Mouse (Mus musculus) granulocyte monocyte progenitor cell, adult 5-6 weeks (primary cell): ENCODE data around the gene Ppp4r4. TPM values are rescaled to one million over a fixed set of nuclear protein-coding genes. Genes with fewer than 3 reads are reported as not detected.
"Not testable (repeated sequence)": the region's sequence is repeated elsewhere in the genome, so short reads cannot be mapped to it uniquely, and the experiment has no call there.

ENCODE experiments used
- ATAC-seq: replicated peaks from 2 replicates; pipeline ENCODE4 v1.8.0; 2016; ENCODE audit warnings: mild to moderate bottlenecking, moderate TSS enrichment, inconsistent platforms; ENCODE audit not compliant: poor library complexity, severe bottlenecking
- total RNA-seq, 2 experiments: library from RNA; stranded (forward) in 1 of 2; stranded (reverse) in 1 of 2; fragments of 200-712, 200-1000 nt in 1 of 2; fragments of >200 nt in 1 of 2; fragmentation: Nextera tagmentation in 1 of 2; gene quantifications; 2 replicates each; pipeline ENCODE4 v1.2.3; 2014 to 2017

The Ppp4r4 gene
- total RNA-seq (2014; fragmentation: Nextera tagmentation), result 0.43 TPM in 1 of 2 replicates, not detected in the other
- 0.30 TPM in 1 of 2 replicates, not detected in the other for total RNA-seq (2017)

GRCm38 (mm10) chr12:103532020-103532648, at the start of gene Ppp4r4:
Ppp4r4 (plus strand) TSS chr12:103532283.
- peak; percentile 90 for ATAC-seq

- no peak for ATAC-seq
These were observed 49.3 kb upstream of the Ppp4r4 start for GRCm38 (mm10) chr12:103482781-103483180.

GRCm38 (mm10) chr12:103484200-103484972, 47.7 kb upstream of the Ppp4r4 start:
- not testable (repeated sequence) for ATAC-seq

- ATAC-seq, result no peak
These were observed 45.4 kb upstream of the Ppp4r4 start for GRCm38 (mm10) chr12:103486726-103487125.

DNA sequence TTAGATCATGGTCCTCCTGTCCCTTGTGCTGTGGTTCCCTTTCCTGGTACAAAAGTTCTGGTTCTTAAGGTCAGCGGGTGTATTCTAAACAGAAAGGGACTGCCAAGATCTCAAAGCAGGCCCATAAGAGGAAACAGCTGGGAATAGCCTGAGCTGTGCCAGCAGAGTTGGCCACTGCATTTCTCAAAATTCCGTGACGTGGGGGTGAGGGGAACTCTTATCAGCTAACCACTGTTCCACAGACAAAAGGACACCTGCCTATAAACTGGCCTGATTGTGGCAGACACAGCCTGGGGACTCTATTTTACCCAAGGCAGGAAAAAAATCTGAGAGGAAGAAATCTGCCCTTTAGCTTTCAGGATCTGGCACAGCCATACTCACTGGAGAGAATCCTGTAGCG, 44.8 kb upstream of the Ppp4r4 start:
- ATAC-seq, result no peak

GRCm38 (mm10) chr12:103487750-103488149, 44.3 kb upstream of the Ppp4r4 start:
- no peak for ATAC-seq

GRCm38 (mm10) chr12:103491091-103491730, 40.9 kb upstream of the Ppp4r4 start:
- ATAC-seq, result 0 out of 2 replicates have a peak, but pooled peaks have one; percentile 20

GRCm38 (mm10) chr12:103492767-103493166, 39.3 kb upstream of the Ppp4r4 start:
- peak; percentile 74 for ATAC-seq

DNA sequence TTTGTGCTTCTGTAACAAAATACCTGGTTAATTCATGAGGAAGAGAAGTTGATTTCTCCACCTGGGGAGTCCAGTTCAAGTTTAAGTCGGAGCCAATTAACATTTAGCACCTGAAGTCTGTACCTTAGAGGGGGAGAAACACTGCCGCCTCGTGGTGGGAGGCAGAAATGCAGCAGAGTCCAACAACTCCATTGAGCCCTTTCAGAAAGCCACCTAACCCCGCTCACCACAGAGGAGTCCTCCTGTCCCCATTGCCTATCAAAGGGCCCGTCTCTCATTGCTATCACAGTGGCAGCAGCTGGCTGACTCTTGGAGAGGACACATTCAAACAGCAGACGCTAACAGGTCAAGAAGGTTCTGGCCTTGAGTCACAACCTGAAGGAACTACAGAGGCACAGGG, 37.6 kb upstream of the Ppp4r4 start:
- ATAC-seq, result peak; percentile 77

- no peak for ATAC-seq
These were observed 33.3 kb upstream of the Ppp4r4 start for GRCm38 (mm10) chr12:103498768-103499167.

GRCm38 (mm10) chr12:103499261-103499660, 32.8 kb upstream of the Ppp4r4 start:
- ATAC-seq, result no peak

DNA sequence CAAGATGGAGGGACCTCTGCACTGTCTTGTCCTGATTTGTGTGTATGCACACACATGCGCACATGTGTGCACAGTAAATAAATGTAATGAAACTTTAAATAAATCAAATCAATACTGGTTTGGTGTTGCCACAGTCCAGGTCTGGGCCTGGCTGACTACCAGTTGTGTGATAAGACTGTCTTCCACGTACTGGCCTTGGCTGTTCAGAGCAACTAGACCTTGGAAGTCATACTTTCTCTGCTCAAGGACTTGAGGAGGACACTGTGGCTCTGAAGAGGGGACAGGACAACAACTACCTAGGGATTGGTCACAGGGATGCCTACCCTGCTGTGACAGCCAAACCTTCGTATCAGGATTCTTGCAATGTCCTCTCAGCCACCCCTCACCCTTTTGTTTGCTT, 28.8 kb upstream of the Ppp4r4 start:
- ATAC-seq, result no peak

- ATAC-seq, result no peak
These were observed 27.7 kb upstream of the Ppp4r4 start for GRCm38 (mm10) chr12:103504402-103504801.

DNA sequence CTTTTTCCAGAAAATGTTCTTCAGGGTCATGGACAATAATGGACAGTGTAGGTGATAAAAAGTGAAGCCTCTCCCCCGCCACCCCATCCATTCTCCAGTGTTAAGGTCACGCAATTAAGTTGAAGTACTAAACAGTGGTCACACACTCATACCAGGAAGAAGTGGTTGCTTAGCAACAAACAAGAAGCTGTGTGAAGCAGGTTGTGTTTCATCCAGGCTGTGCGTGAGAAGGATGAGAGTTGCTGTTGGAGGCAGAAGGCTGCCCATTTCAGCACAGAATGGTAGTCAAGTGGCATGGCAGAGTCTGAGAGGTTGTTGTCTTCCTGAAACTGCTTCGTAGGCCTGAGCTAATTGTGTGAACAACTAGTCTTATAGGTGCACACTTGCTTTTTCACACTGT, 23.7 kb upstream of the Ppp4r4 start:
- ATAC-seq, result no peak

DNA sequence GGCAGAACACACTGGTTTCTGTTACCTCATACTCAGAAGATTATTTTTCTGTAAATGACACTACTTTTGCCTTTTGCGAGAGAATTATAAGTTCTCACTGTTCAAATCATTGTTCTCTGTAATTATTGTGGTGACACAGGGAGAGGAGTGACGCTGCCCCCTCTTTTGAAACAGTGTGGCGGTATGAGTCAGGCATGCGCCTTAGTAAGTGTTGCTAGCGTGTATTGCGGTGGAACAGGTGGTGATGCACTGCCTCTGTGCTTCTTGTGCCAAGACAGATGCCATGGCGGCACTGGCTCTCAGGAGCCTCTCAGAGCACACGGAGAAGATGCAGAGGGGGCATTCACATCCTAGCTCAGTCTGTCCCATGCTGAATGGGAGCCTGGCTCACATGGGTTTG, 22.2 kb upstream of the Ppp4r4 start:
- no peak for ATAC-seq

DNA sequence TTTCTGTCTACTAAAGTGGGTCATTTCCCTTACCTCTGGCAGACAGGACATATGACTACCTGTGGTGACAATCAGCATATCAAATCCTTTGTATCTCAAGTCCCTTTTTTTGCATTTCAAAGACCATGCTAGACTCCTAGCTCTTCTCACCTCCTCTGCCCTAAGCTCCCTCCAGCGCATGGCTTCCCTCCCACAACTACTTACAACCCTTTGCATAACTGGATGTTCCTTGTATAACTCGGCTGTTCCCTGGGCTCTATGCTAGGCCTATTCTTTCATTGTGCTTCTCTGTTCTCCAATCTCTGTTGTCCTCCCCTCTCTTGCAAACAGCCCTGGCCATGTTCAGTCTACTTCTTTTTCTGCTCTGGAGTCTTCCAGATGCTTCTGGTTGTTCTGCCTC, 20.5 kb upstream of the Ppp4r4 start:
- ATAC-seq, result no peak

- no peak for ATAC-seq
These were observed 19.0 kb upstream of the Ppp4r4 start for GRCm38 (mm10) chr12:103513039-103513438.

- no peak for ATAC-seq
These were observed 18.6 kb upstream of the Ppp4r4 start for GRCm38 (mm10) chr12:103513451-103513871.

GRCm38 (mm10) chr12:103514354-103514753, 17.7 kb upstream of the Ppp4r4 start:
- no peak for ATAC-seq

DNA sequence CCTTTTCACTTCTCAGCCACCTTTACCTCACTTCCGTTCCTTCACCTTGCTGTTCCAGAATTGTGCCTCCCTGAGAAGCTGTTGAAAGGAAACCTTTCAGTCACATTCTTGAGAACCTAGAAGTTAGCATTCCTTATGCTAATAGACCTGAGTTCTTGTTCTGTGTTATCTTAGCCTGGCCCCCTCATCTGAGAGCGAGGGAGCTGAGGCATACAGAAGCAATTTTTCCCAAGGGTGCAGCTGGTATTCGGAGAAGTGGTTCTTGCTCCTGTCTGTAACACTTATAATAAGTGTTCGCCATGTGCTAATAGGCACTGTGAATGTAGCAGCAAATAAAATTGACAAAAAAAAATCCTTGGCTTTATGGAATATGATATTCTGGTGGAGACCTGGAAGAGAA, 16.4 kb upstream of the Ppp4r4 start:
- ATAC-seq, result no peak

- ATAC-seq, result no peak
These were observed 13.4 kb upstream of the Ppp4r4 start for GRCm38 (mm10) chr12:103518640-103519039.
